Mouse (Mus musculus) neutrophil, adult 5-6 weeks (primary cell): ENCODE measurements around the gene Zfp422. TPM values are rescaled to one million over a fixed set of nuclear protein-coding genes. Genes with fewer than 3 reads are reported as not detected.

Experiments
- ATAC-seq: fragments of 151-379, 151-347 bp; 2 replicates; pipeline ENCODE4 v1.8.0; 2017; ENCODE audit warnings: mild to moderate bottlenecking, moderate TSS enrichment; ENCODE audit not compliant: insufficient number of reproducible peaks, poor library complexity, low FRiP score, severe bottlenecking; ENCODE audit errors: extremely low read depth
- total RNA-seq: library from RNA; stranded (forward); fragments of 200-1000 nt; gene quantifications from 2 replicates; pipeline ENCODE4 v1.2.3, GENCODE M21; 2017

Zfp422 gene
- total RNA-seq: 11.6 and 12.8 TPM in 2 replicates

- ATAC-seq: peak; percentile 42
Observed at GRCm38 (mm10) chr6:116628539-116629171, at the start of gene Zfp422. Gene Zfp422 (minus strand): TSS chr6:116628999.

DNA sequence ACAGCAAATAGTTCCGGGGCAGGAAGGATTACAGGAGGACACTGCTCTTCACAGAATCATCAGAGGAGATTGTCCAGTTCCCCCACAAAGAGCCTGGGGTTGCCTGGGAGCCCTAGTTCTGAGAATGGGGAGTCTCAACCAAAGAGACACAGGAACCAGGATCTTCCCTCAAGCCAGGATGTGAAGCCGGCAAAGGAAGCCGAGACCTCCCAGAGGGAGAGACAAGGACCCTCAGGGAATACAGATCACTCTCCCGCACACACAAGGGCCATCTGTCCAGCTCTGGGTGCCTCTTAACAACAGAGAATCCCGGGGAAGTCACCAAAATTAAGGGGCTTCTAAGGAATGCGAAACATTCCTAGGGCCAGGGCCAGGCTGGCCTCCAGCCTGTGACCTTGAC lies 48.5 kb upstream of the Zfp422 start:
- no peak for ATAC-seq

DNA sequence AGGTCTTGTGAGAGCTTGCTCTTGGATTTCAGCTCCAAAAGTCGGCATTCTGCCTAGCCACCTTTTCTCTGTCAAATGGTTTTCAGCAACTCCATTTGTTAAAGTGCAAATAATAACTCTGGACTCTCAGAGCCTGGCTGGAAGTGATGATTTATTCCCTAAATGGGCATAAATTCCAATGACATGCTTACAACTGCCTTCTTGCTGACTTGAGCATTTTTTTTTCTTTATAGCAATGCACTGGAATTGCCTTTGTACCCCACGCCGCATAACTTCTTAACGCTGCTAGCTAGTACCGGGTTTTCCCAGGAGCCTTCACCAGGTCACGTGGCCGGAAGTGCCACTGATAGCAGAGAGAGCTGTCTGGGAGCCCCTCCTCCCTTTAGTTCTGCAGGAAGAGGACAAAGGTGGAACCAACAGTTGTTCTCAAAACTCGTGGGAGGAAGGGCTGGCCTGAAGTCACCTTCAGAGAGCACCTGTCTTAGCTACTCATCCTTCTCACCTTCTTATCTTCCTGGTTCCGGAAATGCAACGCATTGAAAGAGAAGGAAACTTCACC lies 47.6 kb upstream of the Zfp422 start:
- ATAC-seq: no peak

DNA sequence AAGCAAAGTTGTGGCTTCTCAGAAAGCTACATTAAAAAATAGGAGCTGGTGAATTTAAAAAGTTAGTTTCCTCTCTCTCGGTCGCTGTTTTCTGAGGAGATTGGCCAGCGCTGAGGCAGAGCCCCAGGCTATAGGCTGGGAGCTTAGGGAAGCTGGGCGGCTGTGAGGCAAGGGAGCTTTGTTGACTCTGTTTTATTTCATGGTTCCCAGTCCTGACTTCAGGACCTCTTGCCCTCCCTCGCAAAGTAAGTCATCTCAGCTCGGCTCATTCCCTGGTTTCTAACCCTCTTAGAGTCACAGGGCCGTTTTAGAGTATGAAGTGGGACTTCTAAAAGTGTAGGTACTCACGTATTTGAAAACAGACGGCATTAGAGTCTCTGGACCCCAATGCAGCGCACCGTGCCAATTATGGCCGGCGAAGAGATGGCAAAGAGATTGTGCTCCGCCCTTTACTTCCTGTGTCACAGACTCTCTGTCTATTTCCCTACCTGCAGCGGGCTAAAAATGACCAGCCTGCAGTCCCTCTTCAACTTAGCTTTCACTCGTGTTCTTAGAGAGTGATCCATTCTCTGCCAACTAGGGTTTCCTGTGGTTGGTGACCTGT lies 45.6 kb upstream of the Zfp422 start:
- no peak for ATAC-seq

- ATAC-seq: peak; percentile 82
Observed at GRCm38 (mm10) chr6:116673471-116674282, 44.9 kb upstream of the Zfp422 start, which contains the start of gene Rassf4. Gene Rassf4 (minus strand): TSS chr6:116673952.

DNA sequence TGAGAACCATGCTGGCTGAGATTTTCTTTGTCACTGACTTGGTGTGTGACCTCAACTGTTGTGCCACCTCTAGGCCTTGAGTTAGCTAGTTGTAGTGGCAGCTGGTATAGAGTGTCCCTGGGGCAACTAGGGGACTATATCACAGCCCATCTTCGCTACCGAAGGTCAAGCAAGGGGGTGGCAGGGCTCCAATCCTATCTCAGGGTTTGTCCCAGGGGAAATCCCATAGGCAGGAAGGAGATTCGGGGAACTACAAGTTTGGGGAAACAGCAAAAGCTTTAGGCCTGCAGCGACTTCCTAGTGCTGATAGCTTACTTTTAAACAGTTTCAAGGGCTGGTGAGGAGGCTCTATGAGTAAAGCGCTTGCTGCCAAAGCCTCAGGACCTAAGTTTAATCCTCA lies 43.5 kb upstream of the Zfp422 start:
- ATAC-seq: no peak

GRCm38 (mm10) chr6:116671768-116672167 lies 43.0 kb upstream of the Zfp422 start:
- ATAC-seq: no peak

- ATAC-seq: no peak
Observed at GRCm38 (mm10) chr6:116671031-116671430, 42.2 kb upstream of the Zfp422 start.

- no peak for ATAC-seq
Observed at GRCm38 (mm10) chr6:116670144-116670543, 41.3 kb upstream of the Zfp422 start.

GRCm38 (mm10) chr6:116668682-116669470 lies 40.1 kb upstream of the Zfp422 start:
- ATAC-seq: no peak

- no peak for ATAC-seq
Observed at GRCm38 (mm10) chr6:116667382-116667781, 38.6 kb upstream of the Zfp422 start.

GRCm38 (mm10) chr6:116666892-116667291 lies 38.1 kb upstream of the Zfp422 start:
- ATAC-seq: no peak

- ATAC-seq: no peak
Observed at GRCm38 (mm10) chr6:116666085-116666750, 37.4 kb upstream of the Zfp422 start.

DNA sequence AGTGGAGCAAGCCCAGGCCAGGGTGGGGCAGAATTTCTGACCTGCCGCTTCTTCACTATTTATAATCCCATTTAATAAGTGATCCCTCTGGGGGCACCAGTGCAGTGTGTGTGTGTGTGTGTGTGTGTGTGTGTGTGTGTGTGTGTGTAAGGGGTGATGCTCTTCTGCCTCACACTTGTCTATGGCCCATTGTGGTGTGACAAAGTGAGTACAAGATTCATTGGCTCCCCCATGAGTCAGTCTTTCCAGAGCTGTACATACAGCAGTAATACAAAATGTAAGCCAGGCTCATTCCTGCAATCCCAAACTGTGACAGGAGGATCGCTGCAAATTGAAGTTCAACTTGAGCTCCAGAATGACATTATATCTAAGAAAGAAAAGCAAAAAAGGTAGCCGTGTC lies 36.0 kb upstream of the Zfp422 start:
- ATAC-seq: no peak

GRCm38 (mm10) chr6:116664031-116664430 lies 35.2 kb upstream of the Zfp422 start:
- ATAC-seq: peak; percentile 81

GRCm38 (mm10) chr6:116663364-116663763 lies 34.6 kb upstream of the Zfp422 start:
- ATAC-seq: no peak

DNA sequence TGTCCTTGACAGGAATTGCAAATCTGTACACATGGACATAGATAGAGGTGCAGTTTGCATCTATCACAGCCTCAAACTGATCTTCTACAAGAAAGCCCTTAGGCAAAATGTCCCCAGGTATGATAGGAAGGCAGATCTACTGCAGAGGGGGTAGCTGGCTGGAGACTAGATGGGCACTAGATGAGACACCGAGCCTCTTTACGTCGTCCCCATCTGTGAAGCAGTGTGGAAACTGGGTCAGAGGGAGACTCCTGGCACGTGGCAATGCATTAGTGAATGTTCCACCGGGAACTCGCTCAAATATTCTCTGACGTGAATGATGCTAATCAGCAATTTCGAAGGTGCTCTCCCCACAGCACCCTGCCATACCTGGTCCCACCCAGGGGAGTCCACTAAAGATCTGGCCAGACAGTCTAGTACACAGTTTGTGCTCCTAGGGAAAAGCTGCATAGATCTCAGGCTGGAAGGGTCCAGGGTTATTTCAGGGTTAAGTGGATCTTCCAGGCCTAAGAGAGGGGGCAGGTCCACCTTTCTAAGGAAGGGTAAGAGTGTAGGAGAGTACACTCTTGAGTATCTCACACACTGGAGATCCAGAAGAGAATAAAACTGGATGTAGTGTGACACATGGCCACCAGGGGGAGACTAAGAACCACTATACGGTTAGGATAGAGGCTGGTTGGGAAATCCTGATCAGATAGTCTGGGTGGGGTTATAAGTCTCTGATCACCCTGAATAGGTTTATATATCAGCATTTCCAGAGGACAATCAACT lies 25.1 kb upstream of the Zfp422 start:
- ATAC-seq: peak; percentile 72

- ATAC-seq: no peak
Observed at GRCm38 (mm10) chr6:116653191-116653590, 24.4 kb upstream of the Zfp422 start.
